Mouse (Mus musculus) fibroblast of lung, adult 2 months (primary cell): ENCODE results near the gene Upk3a.
"Not testable (repeated sequence)": the region's sequence is repeated elsewhere in the genome, so short reads cannot be mapped to it uniquely, and the experiment has no call there.

Experiments
- DNase-seq: peaks from one replicate; pipeline ENCODE4 v3.0.0-alpha.2; 2011; ENCODE audit warnings: low read depth

The Upk3a gene

DNA sequence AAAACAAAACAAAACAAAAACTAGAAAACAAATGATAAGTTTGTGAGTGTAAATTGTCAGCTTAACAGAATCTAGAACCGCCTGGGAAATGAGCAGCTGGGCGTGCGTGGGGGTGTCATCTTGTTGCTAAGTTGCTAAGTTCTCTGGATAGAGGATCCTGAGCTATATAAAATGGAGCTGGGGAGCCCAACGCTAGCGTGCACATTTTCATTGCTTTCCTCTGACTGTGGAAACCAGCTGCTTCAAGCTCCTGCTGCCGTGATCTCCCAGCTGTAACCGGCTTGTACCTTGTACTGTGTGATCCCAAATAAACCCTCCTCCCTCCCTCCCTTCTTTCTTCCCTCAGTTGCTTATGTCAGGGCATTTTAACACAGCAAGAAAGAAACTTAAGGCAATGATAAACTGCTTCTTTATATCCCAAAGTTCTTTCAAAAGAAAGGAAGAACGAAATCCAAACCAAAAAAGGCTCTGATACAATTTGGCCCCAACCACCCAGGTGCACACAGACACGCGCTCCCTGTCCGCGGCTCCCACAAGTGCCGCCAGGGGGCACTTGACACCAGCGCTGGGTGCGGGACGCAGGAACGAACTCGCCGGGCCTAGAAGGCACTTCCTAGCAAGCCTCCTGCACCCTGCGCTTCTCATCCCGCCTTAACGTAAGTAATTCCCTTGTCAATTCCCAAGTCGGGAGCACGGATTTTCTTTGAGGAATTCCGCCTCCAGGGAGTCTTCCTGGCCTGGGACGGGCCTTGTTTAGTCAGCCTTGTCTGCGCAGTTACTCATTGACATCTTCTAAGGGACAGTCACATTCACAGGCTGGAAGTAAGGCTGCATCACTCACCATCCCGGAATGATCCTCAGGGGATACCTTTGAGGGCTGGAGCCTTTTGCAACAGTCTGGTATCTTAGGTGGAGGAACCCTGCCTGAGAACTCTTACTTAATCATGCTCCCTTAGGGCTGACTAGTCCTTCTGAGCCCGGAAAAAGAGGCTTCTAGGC, 15.7 kb upstream of the Upk3a start:
- DNase-seq, result no peak

DNA sequence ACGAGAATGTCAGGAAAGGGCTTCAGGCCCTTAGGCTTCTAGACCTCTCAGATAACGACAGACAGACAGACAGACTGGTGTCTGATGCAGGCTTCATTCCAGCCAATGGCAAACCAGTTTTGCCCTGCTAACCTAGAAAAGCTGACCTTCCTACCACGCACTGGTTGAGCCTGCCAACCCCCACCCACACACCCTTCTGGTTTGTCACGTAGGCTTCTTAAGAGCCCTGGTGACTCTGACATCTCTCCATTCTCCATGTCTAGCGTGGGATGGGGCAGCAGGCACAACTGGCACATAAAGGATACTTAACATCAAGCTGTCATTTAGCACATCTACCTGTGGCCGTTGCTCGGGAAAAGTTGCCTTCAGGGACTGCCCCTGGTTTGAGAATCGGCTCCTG, 7.3 kb upstream of the Upk3a start:
- no peak for DNase-seq

DNA sequence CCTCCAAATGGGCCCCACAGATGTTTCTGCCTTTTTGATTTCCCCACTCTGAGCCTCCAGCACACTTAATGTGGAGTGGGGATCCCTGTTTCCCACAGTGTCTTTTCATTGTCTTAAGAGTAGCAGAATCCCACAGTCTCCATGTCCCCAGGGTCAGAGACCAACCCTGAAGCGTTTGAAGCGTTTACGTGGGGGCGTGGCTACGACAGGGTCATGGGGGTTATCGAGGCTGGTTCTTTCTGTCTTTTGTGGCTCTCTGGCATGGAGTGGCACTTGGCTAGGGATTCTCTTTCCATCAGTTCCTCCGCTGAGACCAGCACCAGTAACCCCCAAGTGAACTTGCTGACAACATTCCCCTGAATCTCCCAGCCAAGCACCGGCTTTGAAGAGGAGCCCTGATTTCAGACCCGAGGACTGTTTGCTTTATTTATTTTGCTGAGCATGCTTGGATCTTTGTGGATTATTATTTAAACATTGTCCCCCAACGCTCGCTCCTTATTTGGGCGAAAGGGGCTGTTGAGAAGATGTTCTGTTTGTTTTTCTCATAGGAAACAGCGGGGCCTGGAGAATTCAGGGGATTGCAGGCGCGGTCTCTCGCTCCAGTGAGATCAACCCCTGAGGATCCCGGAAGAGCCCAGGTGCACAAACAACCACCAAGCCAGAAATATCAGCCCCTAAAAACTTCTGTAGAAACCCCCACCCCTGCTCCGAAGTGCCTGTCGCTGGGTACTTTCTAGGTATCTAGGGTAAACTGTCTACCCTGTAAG, 4.9 kb upstream of the Upk3a start:
- DNase-seq, result no peak

DNA sequence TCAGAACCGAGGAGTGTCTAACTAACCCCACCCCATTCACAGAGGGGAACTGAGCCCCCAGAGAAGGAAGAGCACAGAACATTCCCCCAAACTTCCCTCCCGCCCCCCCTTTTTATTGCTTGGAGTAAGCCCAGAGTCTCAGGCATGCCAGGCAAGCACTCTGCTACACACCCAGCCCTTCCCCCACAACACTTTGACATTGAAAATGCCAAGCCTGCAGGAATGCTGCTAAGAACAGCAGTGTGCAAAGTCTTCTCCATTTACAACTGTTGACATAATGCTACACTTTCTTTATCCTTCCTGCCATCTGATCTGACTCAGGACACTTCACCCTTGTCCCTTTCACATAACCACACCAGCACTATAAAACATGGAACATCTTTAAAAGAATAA, 4.3 kb upstream of the Upk3a start:
- no peak for DNase-seq

DNA sequence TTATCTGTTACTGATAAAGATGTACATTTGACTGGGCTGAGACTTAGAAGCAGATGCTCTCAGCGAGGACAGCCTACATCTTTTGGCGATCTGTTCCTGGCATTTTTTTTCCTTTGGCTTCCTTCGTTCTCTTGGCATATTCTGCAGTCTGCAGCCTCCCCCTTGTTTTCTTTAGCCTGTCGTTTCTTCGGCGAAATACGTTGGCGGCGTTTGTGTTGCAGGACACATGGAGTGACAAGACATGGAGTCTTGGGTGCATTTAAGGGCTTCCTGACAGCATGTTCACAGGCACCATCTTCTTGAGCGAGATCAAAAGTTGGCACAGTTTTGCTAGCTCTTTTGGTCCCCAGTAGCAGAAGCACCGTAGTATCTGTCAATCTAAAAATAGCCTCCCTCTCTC, 1.2 kb upstream of the Upk3a start:
- DNase-seq, result no peak

DNA sequence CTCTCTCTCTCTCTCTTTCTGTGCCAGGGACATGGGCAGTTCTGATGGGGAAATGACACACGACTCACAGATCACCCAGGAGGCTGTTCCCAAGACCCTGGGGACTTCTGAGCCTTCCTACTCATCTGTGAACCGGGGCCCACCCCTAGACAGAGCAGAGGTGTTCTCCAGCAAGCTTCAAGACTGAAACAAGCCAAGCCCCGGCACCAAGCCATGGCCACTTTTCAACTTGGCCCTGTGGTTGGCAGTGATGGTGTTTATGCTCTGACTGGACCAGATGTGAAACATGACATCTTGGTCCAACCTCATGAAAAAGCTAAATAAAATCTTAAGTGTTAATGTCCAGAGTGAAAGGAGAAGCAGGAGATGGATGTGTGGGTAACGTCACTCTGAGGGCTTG, 5.3 kb downstream of the Upk3a start:
- no peak for DNase-seq

DNA sequence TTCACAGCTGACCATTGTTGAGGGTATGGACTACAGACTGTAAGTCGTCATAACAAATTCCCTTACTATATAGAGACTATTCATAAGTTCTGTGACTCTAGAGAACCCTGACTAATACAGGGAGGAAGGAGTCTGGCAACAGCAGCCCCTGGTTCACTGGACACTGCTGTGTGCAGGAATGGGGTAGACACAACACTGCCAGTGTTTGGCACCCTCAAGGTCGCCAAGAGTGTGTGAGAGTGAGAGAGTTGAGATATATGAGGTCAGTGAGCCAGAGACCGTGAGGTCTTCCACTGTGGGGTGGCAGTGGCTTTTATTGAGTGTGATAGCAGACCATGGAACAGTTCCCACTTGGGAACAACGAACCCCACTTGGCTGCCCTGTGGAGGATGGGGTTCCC, 9.3 kb downstream of the Upk3a start:
- no peak for DNase-seq

DNA sequence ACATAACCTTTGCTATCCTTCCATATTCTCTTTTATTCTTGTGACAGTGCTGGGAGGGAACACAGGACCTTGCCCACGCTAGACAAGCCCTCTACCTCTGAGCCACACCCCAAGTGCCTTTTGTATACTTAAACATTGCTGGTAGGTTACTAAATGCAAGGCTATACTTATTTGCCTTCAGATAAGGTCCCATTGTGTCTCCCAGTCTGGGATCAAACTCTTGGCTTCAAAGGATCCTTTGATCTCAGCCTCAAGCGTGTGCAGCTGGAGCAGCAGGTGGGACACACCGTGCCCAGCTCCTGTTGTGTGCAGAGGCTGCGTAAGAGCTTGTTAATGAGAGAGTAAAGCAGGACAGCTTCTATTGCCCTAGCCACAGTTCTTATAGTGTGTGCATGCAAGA, 10.8 kb downstream of the Upk3a start:
- DNase-seq, result no peak

DNA sequence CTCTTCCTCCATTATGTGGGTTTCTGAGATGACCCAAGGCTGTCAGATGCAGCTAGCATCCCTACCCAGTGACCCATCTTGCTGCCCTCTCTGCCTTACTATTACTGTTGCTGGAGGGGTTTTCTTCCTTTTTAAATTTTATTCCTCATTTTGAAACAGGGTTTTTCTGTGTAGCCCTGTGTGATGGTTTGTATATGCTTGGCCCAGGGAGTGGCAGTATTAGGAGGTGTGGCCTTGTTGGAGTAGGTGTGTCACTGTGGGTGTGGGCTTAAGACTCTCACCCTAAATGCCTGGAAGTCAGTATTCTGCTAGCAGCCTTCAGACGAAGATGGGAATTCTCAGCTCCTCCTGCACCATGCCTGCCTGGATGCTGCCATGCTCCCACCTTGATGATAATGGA, 11.7 kb downstream of the Upk3a start, which contains the start of gene Fam118a:
Gene Fam118a, plus strand, starts transcription at position 301 of the 400 bp plus-strand sequence.
- not testable (repeated sequence) for DNase-seq

DNA sequence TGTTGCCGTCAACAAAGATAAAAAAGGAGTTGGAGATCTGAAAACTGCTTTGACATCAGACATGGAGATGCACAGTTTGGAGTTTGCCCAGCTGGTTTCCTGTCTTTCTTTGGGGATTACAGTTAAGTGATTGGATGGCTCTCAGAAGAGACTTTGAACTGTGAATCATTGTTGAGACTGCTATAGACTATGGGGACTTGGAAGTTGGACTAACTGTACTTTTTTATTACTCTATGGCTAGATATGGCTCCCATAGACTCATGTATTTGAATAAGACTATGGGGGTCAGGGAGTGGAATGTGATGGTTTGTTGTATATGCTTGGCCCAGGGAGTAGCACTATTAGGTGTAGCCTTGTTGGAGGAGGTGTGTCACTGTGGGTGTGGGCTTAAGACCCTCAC, 13.7 kb downstream of the Upk3a start:
- DNase-seq, result not testable (repeated sequence)

DNA sequence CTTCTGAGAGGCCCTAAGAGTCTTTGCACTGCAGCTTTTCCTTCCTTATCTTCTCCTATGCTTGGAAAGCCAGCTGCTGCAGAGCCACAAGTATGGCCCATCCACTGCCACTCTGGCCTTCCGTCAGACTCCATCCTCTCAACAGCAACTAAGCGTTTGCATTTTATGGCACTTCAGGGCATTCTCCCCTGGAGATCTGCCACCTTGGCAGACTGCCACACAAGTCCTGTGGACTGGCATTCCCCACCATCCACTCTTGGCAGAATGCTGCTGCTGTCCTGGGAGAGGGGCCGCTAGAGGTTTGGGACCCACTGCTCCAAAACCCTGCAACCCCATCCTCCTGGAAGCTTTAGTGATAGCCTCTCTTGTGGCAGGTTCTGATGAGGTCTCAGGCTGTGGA, 14.9 kb downstream of the Upk3a start:
- no peak for DNase-seq

DNA sequence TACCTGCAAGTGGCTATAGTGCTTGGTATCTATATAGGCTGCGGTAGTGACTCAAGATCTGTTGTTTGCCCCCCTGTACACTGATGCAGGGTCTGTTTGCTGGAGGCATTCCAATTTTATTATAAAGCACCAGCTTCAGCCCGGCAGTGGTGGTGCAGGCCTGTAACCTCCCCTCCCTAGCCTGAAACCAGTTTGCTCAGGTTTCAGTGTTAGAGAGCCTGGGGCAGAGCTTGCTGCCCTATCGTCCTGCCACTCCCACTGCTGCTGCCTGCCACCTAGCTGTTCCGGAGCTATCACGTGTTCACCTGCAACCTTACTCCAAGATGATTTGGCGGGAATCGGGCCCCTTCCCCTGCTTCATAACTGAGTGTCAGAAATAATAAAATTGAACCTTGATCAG, 17.0 kb downstream of the Upk3a start:
- not testable (repeated sequence) for DNase-seq

DNA sequence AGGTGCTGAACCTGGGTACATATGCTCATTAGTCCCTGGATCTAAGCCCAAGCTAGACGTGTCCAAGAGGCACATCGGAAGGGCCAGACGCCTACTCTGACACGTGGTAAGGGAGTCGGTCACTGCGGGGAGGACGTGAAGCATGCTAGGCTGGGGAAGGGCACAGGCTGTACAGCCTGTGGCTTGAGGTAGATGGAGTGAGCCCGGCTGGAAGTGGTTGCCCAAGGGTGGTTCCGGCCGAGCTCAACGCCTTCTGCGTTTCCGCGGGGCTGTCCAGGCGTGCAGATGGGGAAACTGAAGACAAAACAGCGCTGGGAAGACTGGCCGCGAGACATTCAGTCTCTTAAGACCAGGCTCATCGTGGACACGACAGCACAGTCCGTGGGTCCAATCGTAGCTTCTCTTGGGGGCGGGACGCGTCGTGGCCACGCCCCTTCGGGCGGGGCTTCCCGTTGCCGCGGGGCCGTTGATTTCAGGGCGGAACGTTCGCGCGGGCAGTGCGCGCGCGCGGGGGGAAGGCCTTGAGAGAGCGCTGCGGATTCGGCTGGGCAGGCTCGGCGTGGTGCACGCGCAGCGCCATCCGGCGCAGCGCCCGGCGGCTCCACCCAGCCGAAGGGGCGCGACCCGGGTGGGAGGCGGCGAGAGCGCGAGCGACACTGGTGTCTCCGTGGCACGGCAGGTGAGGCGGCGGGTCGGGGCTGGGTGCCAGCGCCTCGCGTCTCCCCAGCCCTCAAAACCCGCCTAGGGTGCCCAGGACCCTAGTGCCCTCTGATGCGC, 19.8 kb downstream of the Upk3a start:
- peak; percentile 86 for DNase-seq

DNA sequence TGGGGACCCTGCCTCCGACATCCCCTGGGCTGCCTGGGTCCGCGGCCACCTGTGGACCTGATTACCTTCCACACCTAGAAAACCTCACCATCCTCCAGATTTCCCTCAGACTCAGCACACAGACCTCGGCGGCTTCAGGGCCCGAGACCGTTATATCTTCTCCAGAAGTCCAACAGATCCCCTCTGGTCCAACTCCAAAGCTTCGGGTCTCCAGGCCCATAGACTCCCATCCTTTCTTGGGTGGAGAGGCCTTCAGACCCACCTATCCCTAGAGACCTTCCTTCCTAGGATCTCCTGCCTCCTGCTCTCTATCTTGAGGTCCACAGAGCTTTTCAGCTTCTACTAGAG, 20.4 kb downstream of the Upk3a start:
- no peak for DNase-seq

DNA sequence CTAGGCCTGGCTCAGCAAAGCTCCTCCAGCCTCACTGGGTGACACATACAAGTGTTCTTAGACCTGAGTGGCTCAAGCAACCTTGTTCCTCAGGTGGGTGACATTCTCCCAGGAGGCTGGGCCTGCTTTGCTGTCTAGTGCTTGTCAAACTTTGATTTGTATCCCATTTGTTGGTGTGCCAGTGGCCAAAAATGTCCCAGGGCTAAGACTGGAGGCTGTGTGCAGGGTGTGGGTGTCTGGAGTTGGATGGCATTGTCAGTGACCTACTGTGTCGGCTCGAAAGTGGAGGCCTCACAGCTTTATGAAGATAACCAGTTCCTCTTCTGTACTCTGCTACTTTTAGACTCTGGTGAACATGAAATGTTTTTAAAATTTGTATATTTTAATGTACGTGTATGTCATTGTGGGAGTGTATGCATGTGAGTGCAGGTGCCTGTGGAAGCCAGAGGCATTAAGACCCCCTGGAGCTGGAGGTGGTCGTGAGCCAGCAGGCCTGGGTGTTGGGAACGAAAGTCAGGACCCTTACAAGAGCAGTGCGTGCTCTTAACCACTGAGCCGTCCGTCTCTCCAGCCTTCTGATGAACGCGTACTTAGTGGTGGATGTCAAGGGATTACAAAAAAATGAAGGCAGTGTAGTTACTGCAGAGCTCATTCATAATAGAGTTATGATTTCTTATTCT, 24.7 kb downstream of the Upk3a start:
- no peak for DNase-seq

DNA sequence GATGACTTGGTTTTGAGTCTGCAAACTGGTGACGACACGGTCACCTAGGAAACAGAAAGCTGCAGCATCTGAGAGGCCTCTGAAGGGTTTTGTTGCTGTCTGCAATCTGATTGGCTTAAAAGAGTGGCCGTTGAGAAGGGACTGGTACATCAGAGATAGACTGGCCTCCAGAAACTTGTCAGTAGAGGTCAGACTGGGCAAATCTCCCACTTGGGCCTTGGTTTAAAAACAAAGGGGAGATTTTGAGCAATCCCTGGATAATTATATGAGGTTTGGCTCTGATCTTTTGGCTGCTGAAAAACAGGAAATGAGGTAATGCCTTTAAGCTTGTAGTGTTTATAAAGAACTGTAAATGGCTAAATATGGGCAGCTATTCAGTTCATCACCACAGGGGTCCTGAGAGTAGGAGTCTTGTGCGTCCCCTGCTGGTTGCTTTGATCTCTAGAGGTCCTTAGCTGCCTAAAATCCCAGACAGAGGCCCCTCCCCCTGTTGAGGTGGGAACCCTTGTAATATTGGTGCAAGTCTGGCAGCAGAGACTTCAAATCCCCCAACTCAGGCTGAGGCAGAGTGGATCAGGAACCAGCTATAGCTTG, 25.5 kb downstream of the Upk3a start:
- peak; percentile 97 for DNase-seq

DNA sequence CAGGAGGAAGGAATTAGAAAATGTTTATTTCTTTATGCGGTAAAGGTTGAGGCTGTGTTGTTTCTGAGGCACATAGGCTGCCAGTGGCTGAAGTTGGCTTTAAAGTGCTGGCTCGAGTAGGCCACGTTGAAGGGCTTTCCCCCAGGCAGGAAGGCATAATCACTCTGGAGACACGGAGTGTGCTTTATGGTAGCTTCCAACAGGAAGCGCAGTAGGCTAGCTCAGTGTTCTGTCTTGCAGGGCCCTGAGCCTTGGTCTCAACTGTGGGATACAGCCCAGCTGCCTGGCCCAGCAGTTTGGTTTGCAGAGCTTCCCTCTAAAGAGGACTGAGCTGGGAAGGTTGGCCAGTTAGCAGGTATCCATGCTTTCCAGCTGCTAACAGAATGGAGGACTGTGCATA, 26.2 kb downstream of the Upk3a start:
- DNase-seq, result no peak

DNA sequence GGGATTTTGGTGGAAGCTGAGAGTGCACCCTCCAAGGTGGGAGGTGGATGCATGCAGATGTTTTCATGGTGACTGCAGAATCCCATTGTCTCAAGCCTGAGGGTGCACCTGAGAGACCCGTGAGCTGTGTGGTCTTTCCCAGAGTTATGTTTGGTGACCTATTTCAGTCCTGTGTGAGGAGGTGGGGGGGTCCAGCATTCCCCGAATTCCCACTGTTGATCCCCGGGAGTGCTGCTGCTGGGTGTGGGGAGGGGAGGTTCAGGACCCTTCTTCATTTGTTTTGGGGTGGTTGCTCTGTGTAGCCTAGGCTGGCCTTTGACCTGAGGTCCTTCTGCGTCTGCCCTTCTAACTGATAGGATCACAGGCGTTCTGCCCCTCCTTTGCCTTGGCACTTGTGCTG, 26.8 kb downstream of the Upk3a start:
- no peak for DNase-seq

DNA sequence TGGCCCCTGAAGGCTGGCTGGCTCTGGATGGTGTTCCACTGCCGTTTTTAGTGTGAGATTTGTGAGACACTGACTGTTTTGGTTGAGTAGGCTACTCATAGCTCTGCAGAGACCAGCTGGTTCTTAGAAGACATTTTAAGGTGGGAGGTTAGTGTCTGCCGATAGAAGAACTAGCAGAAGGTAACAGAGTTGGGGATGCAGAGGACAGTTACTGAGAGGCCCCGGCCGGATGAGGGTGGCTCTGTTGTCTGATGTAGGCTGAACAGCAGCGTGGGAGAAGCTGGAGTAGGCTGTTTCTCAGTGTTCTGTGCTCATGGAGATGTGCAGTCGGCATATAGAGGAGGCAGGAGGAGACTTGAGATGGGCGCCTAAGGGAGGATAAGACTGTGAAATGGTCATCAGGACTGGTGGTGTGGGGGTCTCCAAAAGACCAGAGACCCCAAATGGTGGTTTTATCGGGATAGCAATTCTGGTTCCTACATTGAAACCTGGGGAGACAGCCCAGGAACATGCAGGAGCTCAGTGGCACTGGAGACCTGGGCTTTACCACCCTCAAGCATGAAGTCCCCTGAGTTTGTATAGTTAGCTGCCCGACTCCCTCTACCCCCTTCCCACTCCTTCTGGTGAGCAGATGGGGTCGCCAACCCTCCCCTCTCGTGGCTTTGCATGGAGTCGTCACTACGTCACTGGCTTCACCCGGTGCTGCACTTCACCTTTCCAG, 29.4 kb downstream of the Upk3a start:
- no peak for DNase-seq

DNA sequence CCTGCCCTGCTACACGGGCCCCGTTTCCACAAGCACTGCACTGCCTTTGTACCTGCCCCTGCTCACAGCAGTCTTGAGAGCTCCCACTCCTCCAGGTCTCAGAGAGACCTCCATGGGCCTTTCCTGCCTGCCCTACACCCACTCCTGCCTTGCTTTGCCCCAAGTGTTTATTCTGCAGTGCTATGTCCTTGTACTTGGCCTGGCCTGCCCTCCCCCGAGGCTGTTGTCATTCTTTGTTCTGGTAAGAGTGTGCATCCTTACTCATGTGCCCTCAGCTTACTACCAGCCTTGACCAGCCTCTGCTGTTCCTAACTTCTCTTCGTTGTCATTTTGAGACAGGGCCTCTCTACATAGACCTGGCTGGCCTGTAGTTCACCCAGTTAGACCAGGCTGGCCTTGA, 30.9 kb downstream of the Upk3a start:
- DNase-seq, result no peak

DNA sequence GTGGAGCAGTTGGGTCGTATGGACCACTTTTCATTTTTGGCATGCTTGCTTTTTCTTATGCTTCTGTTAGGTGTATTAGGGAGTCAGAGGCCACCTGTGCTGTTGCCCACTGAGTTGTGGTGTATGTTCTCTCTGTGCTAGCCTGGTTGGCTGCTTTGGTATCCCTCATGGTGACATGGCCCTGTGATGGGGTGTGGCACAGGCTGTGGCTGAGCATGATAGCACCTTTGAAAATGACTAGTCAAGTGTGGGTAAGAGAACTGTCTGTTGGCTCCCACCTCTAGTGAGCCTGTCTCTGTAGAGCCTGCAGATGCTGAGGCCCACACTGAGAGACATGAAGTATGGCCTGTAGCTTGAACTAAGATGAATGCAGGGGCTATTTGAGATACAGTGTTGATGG, 32.8 kb downstream of the Upk3a start:
- no peak for DNase-seq
